Mouse (Mus musculus) 3134 (cell line): ENCODE results near the gene Diexf.

Experiments used
- DNase-seq: peaks from one replicate; pipeline ENCODE4 v3.0.0-alpha.2; 2011; ENCODE audit warnings: low spot score; ENCODE audit not compliant: insufficient read length; ENCODE audit errors: extremely low read depth

Diexf gene

DNA sequence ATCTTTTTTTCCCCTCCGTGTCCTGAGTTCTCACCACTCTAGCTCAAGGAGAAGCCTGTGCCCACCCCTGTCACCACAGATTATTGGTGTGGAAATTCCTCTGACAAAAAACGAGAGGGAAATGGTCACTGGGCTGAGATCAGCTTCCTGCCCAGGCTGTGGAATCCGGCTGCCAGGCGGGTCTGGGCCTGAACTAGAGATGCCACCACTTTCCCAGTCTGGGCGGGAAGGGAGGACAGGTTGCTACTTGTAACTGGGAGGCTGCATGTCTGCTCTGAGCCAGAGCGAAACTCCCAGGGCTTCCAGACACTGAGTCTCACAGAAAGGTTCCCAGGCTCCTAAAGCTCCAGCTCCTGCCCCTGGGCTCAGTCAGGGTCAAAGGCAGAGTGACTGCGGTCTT, 11.0 kb upstream of the Diexf start:
- DNase-seq: no peak

DNA sequence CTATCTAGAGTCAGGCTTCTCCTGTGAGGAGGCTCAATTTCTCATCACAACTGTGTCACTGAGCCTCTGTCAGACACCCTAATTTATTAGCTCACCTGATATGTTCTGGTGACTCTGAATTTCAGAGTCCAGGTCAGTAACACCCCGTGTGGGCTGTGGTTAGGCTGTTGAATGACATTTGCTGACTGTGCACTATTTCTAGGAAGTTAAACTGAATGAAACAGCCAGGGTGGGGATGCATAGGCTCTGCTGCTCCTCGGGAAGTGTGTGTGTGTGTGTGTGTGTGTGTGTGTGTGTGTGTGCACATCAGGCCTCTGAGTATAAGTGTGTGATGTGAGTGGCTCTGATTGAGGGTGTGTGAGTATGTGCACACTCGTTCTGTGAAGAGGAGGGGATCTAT, 8.6 kb upstream of the Diexf start:
- no peak for DNase-seq

DNA sequence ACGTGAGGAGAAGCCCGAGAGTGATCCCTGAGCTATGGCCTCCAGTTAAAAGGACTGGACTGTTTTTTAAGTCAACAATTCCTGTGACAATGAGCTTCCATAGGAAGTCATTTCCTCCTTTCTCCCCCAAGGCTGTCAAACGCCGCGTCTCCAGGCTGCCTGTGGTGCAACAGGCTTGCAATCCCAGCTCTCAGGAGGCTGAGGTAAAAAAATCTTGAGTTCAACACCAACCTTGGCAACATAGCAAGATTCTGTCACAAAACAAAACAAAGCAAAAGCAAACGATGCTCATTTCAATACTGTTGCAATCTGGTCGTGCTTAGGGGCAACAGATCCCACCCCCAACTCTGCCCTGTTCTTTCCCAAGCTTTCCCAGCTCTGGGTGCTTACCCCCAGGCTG, 8.0 kb upstream of the Diexf start:
- DNase-seq: no peak

- no peak for DNase-seq
These were observed 3.7 kb upstream of the Diexf start for GRCm38 (mm10) chr1:193133726-193134125.

- DNase-seq: no peak
These were observed 2.3 kb upstream of the Diexf start for GRCm38 (mm10) chr1:193132385-193132784.

- no peak for DNase-seq
These were observed 1.4 kb upstream of the Diexf start for GRCm38 (mm10) chr1:193131311-193131948.

GRCm38 (mm10) chr1:193130839-193131238, 767 bp upstream of the Diexf start:
- no peak for DNase-seq

DNA sequence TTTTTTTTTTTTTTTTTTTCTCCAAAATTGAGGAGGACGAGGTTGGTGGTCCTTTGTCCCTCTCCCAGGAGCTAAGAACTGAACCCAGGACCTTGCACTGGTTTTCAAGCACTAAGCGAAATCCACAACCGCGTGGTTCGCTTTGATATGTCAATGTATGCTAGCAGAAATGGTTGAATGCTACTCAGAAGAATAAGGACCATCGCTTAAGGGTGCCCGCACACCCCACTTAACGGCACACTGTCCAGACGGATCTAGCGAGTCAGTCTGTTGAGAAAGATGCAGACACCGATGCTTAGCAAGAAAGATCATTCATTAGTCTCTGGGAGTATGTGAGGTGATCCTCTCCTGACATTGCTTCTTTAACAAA, 369 bp upstream of the Diexf start:
- no peak for DNase-seq

DNA sequence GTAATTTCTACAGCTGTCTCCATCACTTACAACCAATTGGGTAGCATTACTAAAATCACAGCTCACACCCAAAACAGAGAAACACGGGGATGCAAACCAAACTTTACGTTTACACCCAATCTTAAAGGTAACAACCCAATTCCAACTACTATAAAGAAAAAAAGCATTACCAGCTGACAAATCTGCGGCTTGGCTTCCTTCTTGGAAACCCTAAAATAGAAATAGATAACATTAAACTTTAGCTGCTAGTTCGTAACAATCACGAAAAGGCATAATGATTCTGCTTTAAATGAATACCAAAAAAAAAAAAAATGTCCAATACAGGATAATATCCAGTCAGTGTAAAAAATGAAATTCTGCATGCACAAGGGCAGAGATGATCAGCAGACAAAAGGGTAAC, 751 bp downstream of the Diexf start:
- no peak for DNase-seq

DNA sequence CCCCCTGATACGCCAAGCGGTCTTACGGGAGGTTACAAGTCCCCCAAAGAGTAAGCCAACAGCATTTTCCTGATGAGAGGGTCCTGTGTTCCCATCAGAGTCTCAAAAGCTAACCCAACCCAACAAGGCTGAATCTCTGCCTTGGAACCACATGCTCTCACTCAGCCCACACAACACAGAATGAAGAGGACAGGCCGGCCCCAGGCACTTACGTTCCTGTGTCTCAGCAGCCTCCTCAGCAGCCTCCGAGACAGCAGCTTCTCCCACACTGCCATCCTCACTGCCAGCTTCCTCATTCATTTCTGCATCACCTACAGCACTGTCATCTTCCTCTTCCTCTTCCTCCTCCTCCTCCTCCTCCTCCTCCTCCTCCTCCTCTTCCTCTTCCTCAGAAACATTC, 2.0 kb downstream of the Diexf start:
- no peak for DNase-seq

DNA sequence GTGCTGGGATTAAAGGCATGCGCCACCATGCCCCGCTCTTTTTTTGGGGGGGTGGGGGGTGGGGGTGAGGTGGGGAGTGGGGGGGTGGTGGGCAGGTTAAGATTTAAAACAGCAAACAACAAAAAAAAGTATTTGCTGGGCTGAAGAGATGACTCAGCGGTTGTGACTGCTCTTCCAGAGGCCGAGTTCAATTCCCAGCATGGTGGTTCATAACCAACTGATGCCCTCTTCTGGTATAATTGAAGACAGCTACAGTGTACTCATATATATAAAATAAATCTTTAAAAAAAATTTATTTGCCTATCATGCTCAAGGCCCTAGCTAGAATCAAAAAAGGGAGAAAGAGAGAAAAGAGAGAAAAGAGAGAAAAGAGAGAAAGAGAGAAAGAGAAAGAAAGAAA, 4.2 kb downstream of the Diexf start:
- DNase-seq: peak; percentile 30

GRCm38 (mm10) chr1:193123290-193123689, 6.8 kb downstream of the Diexf start:
- DNase-seq: no peak

- DNase-seq: no peak
These were observed 7.3 kb downstream of the Diexf start for GRCm38 (mm10) chr1:193122793-193123192.

GRCm38 (mm10) chr1:193112093-193112492, 18.0 kb downstream of the Diexf start:
- DNase-seq: no peak

DNA sequence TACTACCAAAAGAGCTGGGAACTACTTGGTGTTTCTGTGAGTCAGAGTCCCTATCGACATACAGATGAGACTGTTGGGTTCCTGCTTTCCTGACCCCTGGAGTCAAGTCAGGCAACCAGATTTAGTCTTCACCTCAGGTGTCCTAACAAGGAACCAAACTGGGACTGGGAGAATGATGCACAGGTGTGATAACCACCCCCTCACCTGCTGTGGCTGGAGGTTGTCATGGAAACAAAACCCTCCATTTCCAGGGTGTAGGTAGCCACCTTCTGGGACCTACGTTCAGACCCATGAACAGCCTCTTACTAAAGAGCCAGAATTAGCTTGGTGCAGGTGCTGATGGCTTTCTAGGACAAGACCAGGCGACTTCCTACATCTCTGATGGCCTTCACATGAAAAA, 27.1 kb downstream of the Diexf start:
- no peak for DNase-seq

DNA sequence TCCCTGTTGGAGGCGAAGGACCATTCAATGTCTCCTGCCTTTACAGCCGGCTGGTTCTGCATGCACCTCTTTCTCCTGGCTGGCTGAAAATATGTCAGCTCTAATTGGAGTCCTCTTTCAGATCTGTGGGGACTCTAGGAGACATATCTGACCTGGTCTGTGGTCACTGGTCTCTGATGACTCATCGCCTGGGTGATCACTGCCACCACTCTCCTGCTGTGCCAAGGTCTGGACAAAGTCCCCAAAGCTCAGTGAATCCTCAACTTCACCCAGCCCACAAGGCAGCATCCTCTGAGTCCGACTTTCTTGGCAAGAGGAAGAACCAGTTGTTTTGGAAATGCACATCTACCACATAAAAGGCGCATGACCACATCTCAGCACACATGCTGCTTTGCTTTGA, 27.5 kb downstream of the Diexf start:
- peak; percentile 46 for DNase-seq

DNA sequence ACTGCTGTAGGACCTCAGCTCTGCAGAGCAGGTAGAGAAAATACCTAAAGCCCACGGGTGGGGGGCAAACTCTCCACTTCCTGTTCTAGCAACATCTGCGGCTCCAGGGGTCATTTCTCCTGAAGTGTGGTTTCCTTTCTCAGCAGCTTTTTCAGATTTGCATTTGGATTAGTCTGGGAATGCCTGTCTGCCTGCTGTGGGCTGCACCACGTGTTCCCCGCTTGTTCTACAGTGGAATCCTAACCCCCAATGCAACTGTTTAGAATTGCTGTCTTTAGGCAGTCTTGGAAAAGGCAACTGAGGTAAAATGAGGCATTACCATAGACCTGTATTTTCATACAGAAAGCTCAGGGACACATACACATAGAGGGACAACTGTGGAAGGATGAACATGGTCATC, 28.0 kb downstream of the Diexf start:
- no peak for DNase-seq

DNA sequence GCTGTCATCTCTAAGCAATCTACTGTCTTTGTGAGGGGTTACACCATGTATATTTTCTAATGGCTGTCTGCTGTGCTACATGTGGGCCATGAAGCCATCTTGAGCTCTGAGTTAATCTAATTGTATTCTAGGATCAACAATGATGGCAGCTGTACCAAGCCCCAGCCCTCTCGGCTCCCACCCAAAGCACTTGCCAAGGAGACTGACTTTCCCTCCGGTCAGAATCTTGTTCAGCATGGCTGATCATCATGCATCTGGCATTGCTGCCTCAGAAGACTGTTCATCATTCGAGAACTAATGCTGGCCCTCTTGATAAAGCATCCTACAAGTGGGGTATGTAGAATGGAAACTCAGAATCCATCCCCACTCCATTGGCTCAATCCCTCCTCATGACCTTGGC, 31.1 kb downstream of the Diexf start:
- DNase-seq: no peak

DNA sequence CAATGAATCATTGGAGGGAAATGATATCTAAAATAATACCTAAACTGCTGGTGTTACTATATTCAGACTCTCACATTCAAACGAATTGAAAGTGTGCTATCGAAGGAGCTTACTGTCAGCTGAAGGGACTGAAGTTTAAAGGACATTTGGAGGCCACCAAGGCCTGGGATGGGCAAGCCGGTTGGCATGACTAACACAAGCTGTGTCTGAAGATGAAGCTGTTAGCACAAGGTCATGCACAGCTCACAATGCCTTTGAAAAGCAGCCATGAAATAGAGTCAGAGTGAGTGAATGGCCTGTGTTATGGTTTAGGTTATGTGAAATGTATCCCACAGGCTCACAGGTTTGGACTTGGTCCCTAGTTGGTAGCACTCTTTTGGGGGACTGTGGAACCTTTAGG, 36.5 kb downstream of the Diexf start:
- no peak for DNase-seq

- DNase-seq: no peak
These were observed 37.3 kb downstream of the Diexf start for GRCm38 (mm10) chr1:193092771-193093170.

GRCm38 (mm10) chr1:193090894-193091293, 39.2 kb downstream of the Diexf start:
- no peak for DNase-seq

DNA sequence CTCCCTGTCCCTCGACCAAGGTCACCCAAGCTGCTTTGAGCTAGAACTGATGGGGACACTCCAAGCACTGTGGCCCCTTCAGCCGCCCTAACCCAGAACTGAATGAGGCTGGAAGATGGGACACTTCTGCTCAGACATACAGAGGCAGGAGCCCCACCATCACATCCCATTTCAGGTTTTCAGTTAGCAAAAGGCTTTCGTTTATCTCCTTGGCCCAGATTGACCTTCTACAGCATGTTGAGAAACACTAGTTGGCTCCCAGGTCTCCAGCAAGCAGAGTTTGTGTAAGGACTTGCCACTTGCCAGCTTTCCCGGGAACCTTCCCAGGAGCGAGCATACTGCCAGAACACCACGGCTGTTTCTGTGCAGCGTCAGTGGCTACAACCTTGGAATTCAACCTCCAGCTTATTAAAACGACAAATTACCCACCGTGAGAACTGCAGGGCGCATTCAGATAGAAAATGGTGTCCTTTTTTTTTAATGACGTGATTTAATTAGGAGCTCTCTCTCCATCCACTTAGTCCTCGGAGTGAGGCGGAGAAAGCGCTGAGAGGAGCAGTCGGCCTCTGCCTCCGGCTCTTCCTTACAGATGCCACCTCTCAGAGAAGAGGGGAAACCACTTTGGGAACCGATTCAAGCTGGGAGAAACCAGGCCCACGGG, 39.7 kb downstream of the Diexf start:
- no peak for DNase-seq

GRCm38 (mm10) chr1:193089683-193090082, 40.4 kb downstream of the Diexf start:
- DNase-seq: no peak
